Mouse (Mus musculus): ENCODE measurements around the gene St3gal3. TPM values are rescaled to one million over a fixed set of nuclear protein-coding genes. Genes with fewer than 3 reads are reported as not detected.

Gene St3gal3
- polyA plus RNA-seq, 1 experiment from 2014 or later, result 13.6 TPM

GRCm38 (mm10) chr4:117995461-117995860 lies 139.3 kb downstream of the St3gal3 start:
- Histone ChIP-seq H3K27ac (ENCODE audit: low read depth, low read length) (no peak overlapping the region), H3K9ac (ENCODE audit: low read depth, low read length) (no peak overlapping the region), H3K4me2 (ENCODE audit: low read length) (no peak overlapping the region), H3K4me1 (ENCODE audit: control insufficient read depth, insufficient read depth, low read depth, low read length) (peaks cover 8% of the 10 kb centered on the region), H3K9me3 (ENCODE audit: control insufficient read depth, low read length) (no peaks in the 10 kb centered on the region), H3K4me3 (ENCODE audit: low read length) (no peak overlapping the region), H3K36me3 (ENCODE audit: control insufficient read depth, insufficient read depth, low read length) (no peaks in the 10 kb centered on the region), H3K27me3 (replicated peaks; ENCODE audit: control insufficient read depth, insufficient read depth, low read length) (no peaks in the 10 kb centered on the region)
- no peak for ATAC-seq
- 92% methylated on average over 1 of the region's 1 CpGs for WGBS

- H3K9ac ChIP-seq (ENCODE audit: low read depth, low read length), result no peak overlapping the region
- H3K4me1 ChIP-seq (ENCODE audit: control insufficient read depth, insufficient read depth, low read depth, low read length), result peaks cover 8% of the 10 kb centered on the region
- H3K27ac ChIP-seq (ENCODE audit: low read depth, low read length), result no peak overlapping the region
- H3K36me3 ChIP-seq (ENCODE audit: control insufficient read depth, insufficient read depth, low read length), result no peaks in the 10 kb centered on the region
- H3K27me3 ChIP-seq (replicated peaks; ENCODE audit: control insufficient read depth, insufficient read depth, low read length), result no peaks in the 10 kb centered on the region
- H3K9me3 ChIP-seq (ENCODE audit: control insufficient read depth, low read length), result no peaks in the 10 kb centered on the region
- ATAC-seq, result no peak
- no peak overlapping the region for H3K4me2 ChIP-seq (ENCODE audit: low read length)
- H3K4me3 ChIP-seq (ENCODE audit: low read length), result no peak overlapping the region
- WGBS, result 76% methylated on average over 2 of the region's 2 CpGs
Measured at GRCm38 (mm10) chr4:117993421-117993820, 141.3 kb downstream of the St3gal3 start.

- H3K27ac ChIP-seq (ENCODE audit: low read depth, low read length), result no peak overlapping the region
- H3K4me2 ChIP-seq (ENCODE audit: low read length), result no peak overlapping the region
- H3K9me3 ChIP-seq (ENCODE audit: control insufficient read depth, low read length), result no peaks in the 10 kb centered on the region
- no peak for ATAC-seq
- H3K9ac ChIP-seq (ENCODE audit: low read depth, low read length), result no peak overlapping the region
- no peaks in the 10 kb centered on the region for H3K27me3 ChIP-seq (replicated peaks; ENCODE audit: control insufficient read depth, insufficient read depth, low read length)
- H3K4me1 ChIP-seq (ENCODE audit: control insufficient read depth, insufficient read depth, low read depth, low read length), result peaks cover 7% of the 10 kb centered on the region
- no peaks in the 10 kb centered on the region for H3K36me3 ChIP-seq (ENCODE audit: control insufficient read depth, insufficient read depth, low read length)
- no peak overlapping the region for H3K4me3 ChIP-seq (ENCODE audit: low read length)
- WGBS, result 80% methylated on average over 7 of the region's 7 CpGs
Measured at GRCm38 (mm10) chr4:117992872-117993271, 141.8 kb downstream of the St3gal3 start.

- ATAC-seq, result no peak
- Histone ChIP-seq H3K4me3 (ENCODE audit: low read length) (no peak overlapping the region), H3K9me3 (ENCODE audit: control insufficient read depth, low read length) (no peaks in the 10 kb centered on the region), H3K4me2 (ENCODE audit: low read length) (no peak overlapping the region), H3K36me3 (ENCODE audit: control insufficient read depth, insufficient read depth, low read length) (no peaks in the 10 kb centered on the region), H3K9ac (ENCODE audit: low read depth, low read length) (no peak overlapping the region), H3K27me3 (replicated peaks; ENCODE audit: control insufficient read depth, insufficient read depth, low read length) (no peaks in the 10 kb centered on the region), H3K4me1 (ENCODE audit: control insufficient read depth, insufficient read depth, low read depth, low read length) (no peaks in the 10 kb centered on the region), H3K27ac (ENCODE audit: low read depth, low read length) (no peak overlapping the region)
- WGBS, result 86% methylated on average over 3 of the region's 3 CpGs
Measured at GRCm38 (mm10) chr4:117992036-117992435, 142.7 kb downstream of the St3gal3 start.

- no peaks in the 10 kb centered on the region for H3K9me3 ChIP-seq (ENCODE audit: control insufficient read depth, low read length)
- H3K4me3 ChIP-seq (ENCODE audit: low read length), result no peak overlapping the region
- 61% methylated on average over 8 of the region's 8 CpGs for WGBS
- no peak overlapping the region for H3K4me2 ChIP-seq (ENCODE audit: low read length)
- no peaks in the 10 kb centered on the region for H3K4me1 ChIP-seq (ENCODE audit: control insufficient read depth, insufficient read depth, low read depth, low read length)
- ATAC-seq, result no peak
- no peak overlapping the region for H3K9ac ChIP-seq (ENCODE audit: low read depth, low read length)
- no peak overlapping the region for H3K27ac ChIP-seq (ENCODE audit: low read depth, low read length)
- H3K27me3 ChIP-seq (replicated peaks; ENCODE audit: control insufficient read depth, insufficient read depth, low read length), result no peaks in the 10 kb centered on the region
- no peaks in the 10 kb centered on the region for H3K36me3 ChIP-seq (ENCODE audit: control insufficient read depth, insufficient read depth, low read length)
Measured at GRCm38 (mm10) chr4:117991055-117991627, 143.6 kb downstream of the St3gal3 start.

- no peaks in the 10 kb centered on the region for H3K9me3 ChIP-seq (ENCODE audit: control insufficient read depth, low read length)
- H3K27ac ChIP-seq (ENCODE audit: low read depth, low read length), result no peak overlapping the region
- no peak overlapping the region for H3K4me2 ChIP-seq (ENCODE audit: low read length)
- H3K9ac ChIP-seq (ENCODE audit: low read depth, low read length), result no peak overlapping the region
- no peaks in the 10 kb centered on the region for H3K4me1 ChIP-seq (ENCODE audit: control insufficient read depth, insufficient read depth, low read depth, low read length)
- H3K27me3 ChIP-seq (replicated peaks; ENCODE audit: control insufficient read depth, insufficient read depth, low read length), result no peaks in the 10 kb centered on the region
- no peak for ATAC-seq
- no peak overlapping the region for H3K4me3 ChIP-seq (ENCODE audit: low read length)
- 81% methylated on average over 3 of the region's 3 CpGs for WGBS
- H3K36me3 ChIP-seq (ENCODE audit: control insufficient read depth, insufficient read depth, low read length), result no peaks in the 10 kb centered on the region
Measured at GRCm38 (mm10) chr4:117990571-117990970, 144.1 kb downstream of the St3gal3 start.

GRCm38 (mm10) chr4:117989801-117990200 lies 144.9 kb downstream of the St3gal3 start:
- no peak overlapping the region for H3K4me3 ChIP-seq (ENCODE audit: low read length)
- ATAC-seq, result no peak
- H3K9me3 ChIP-seq (ENCODE audit: control insufficient read depth, low read length), result no peaks in the 10 kb centered on the region
- no peak overlapping the region for H3K27ac ChIP-seq (ENCODE audit: low read depth, low read length)
- H3K27me3 ChIP-seq (replicated peaks; ENCODE audit: control insufficient read depth, insufficient read depth, low read length), result no peaks in the 10 kb centered on the region
- no peak overlapping the region for H3K9ac ChIP-seq (ENCODE audit: low read depth, low read length)
- H3K36me3 ChIP-seq (ENCODE audit: control insufficient read depth, insufficient read depth, low read length), result no peaks in the 10 kb centered on the region
- H3K4me2 ChIP-seq (ENCODE audit: low read length), result no peak overlapping the region
- H3K4me1 ChIP-seq (ENCODE audit: control insufficient read depth, insufficient read depth, low read depth, low read length), result no peaks in the 10 kb centered on the region
- WGBS, result 77% methylated on average over 12 of the region's 12 CpGs

GRCm38 (mm10) chr4:117986766-117987165 lies 147.9 kb downstream of the St3gal3 start:
- Histone ChIP-seq H3K4me1 (ENCODE audit: control insufficient read depth, insufficient read depth, low read depth, low read length) (0 out of 2 replicates have a peak, but pooled peaks cover 2% of the 10 kb centered on the region), H3K4me3 (ENCODE audit: low read length) (no peak overlapping the region), H3K4me2 (ENCODE audit: low read length) (no peak overlapping the region), H3K27ac (ENCODE audit: low read depth, low read length) (no peak overlapping the region), H3K36me3 (ENCODE audit: control insufficient read depth, insufficient read depth, low read length) (no peaks in the 10 kb centered on the region), H3K27me3 (replicated peaks; ENCODE audit: control insufficient read depth, insufficient read depth, low read length) (no peaks in the 10 kb centered on the region), H3K9me3 (ENCODE audit: control insufficient read depth, low read length) (no peaks in the 10 kb centered on the region), H3K9ac (ENCODE audit: low read depth, low read length) (no peak overlapping the region)
- WGBS, result 81% methylated on average over 8 of the region's 8 CpGs
- no peak for ATAC-seq

- H3K27me3 ChIP-seq (replicated peaks; ENCODE audit: control insufficient read depth, insufficient read depth, low read length), result no peaks in the 10 kb centered on the region
- ATAC-seq, result no peak
- H3K4me1 ChIP-seq (ENCODE audit: control insufficient read depth, insufficient read depth, low read depth, low read length), result 0 out of 2 replicates have a peak, but pooled peaks cover 2% of the 10 kb centered on the region
- H3K27ac ChIP-seq (ENCODE audit: low read depth, low read length), result no peak overlapping the region
- H3K4me2 ChIP-seq (ENCODE audit: low read length), result no peak overlapping the region
- no peaks in the 10 kb centered on the region for H3K36me3 ChIP-seq (ENCODE audit: control insufficient read depth, insufficient read depth, low read length)
- no peak overlapping the region for H3K9ac ChIP-seq (ENCODE audit: low read depth, low read length)
- no peaks in the 10 kb centered on the region for H3K9me3 ChIP-seq (ENCODE audit: control insufficient read depth, low read length)
- H3K4me3 ChIP-seq (ENCODE audit: low read length), result no peak overlapping the region
- WGBS, result 62% methylated on average over 8 of the region's 8 CpGs
Measured at GRCm38 (mm10) chr4:117984993-117985587, 149.6 kb downstream of the St3gal3 start.

Data from hindbrain, embryonic 16.5 days (tissue).